Comparison of ENCODE assay signal across 8 mouse cellular contexts in genomic region chr8:84743517-84744420, GRCm38 (mm10). TPM values are rescaled to one million over a fixed set of nuclear protein-coding genes. Genes with fewer than 3 reads are reported as not detected.
DNase-seq lines count a peak whose midpoint lies in the region; ATAC-seq and TF ChIP-seq lines count a peak whose summit lies in the region.

No protein-coding gene starts in this region.

- H3K4me3 ChIP-seq in hindbrain, embryonic 12.5 days = no peak overlapping the region
- no peak overlapping the region; the same call in none of the 2 replicates for H3K4me3 ChIP-seq in limb, embryonic 14.5 days (replicated peaks; ENCODE audit: low read length)
- no peak overlapping the region for H3K4me3 ChIP-seq in midbrain, embryonic 14.5 days (replicated peaks; ENCODE audit: low read depth, low read length)

- H3K36me3 ChIP-seq in hindbrain, embryonic 12.5 days = no peaks in the 10 kb centered on the region
- peaks cover 12% of the 10 kb centered on the region for H3K36me3 ChIP-seq in limb, embryonic 14.5 days (ENCODE audit: control insufficient read depth, insufficient read depth, low read length)
- no peaks in the 10 kb centered on the region for H3K36me3 ChIP-seq in midbrain, embryonic 14.5 days (ENCODE audit: control insufficient read depth, insufficient read depth, low read length)

- no peak for TF ChIP-seq POLR2A in limb, embryonic 14.5 days (IDR thresholded peaks at IDR 0.05; ENCODE audit: borderline replicate concordance, extremely low read depth, insufficient read depth, insufficient read length)

- ATAC-seq in hindbrain, embryonic 12.5 days (ENCODE audit: low FRiP score) = peak; percentile 72
- peak; percentile 14 for ATAC-seq in limb, embryonic 14.5 days (ENCODE audit: low FRiP score, low read depth)
- peak; percentile 57 for ATAC-seq in midbrain, embryonic 14.5 days (ENCODE audit: low FRiP score, low TSS enrichment)

- peaks cover 100% of the 10 kb centered on the region for H3K27me3 ChIP-seq in hindbrain, embryonic 12.5 days
- no peaks in the 10 kb centered on the region for H3K27me3 ChIP-seq in limb, embryonic 14.5 days (ENCODE audit: control insufficient read depth, insufficient read depth, low read length)
- peaks cover 71% of the 10 kb centered on the region for H3K27me3 ChIP-seq in midbrain, embryonic 14.5 days (ENCODE audit: control insufficient read depth, insufficient read depth, low read length)

- 5% methylated on average over 16 of the region's 17 CpGs for WGBS in hindbrain, embryonic 12.5 days
- WGBS in limb, embryonic 14.5 days = 9% methylated on average over 14 of the region's 17 CpGs
- 3% methylated on average over 17 of the region's 17 CpGs for WGBS in midbrain, embryonic 14.5 days

- H3K9me3 ChIP-seq in hindbrain, embryonic 12.5 days (replicated peaks) = no peaks in the 10 kb centered on the region
- H3K9me3 ChIP-seq in limb, embryonic 14.5 days (ENCODE audit: control insufficient read depth, low read length) = no peaks in the 10 kb centered on the region
- no peaks in the 10 kb centered on the region for H3K9me3 ChIP-seq in midbrain, embryonic 14.5 days (ENCODE audit: control insufficient read depth, low read length)

- peak; percentile 100 for DNase-seq in 3T3-L1 (ENCODE audit: low read depth, low spot score)
- DNase-seq in adrenal gland, postnatal 10 days = peak; percentile 74
- peak; percentile 64 for DNase-seq in gastrocnemius, adult 18-20 months (ENCODE audit: low spot score)
- peak; percentile 89 for DNase-seq in limb, embryonic 14.5 days (ENCODE audit: low spot score)
- DNase-seq in midbrain, embryonic 14.5 days = peak; percentile 86
- no peak for DNase-seq in frontal cortex, postnatal 25 days (ENCODE audit: low spot score in 2 of 2)
- DNase-seq in layer of hippocampus, adult 9-11 months = no peak

- H3K4me1 ChIP-seq in hindbrain, embryonic 12.5 days = peaks cover 82% of the 10 kb centered on the region
- peaks cover 93% of the 10 kb centered on the region for H3K4me1 ChIP-seq in limb, embryonic 14.5 days (ENCODE audit: control insufficient read depth, insufficient read depth, low read length)
- H3K4me1 ChIP-seq in midbrain, embryonic 14.5 days (ENCODE audit: control insufficient read depth, insufficient read depth, low read length) = peaks cover 45% of the 10 kb centered on the region

- peak overlapping the region; percentile 28; the same call in 1 of the 2 replicates for H3K9ac ChIP-seq in hindbrain, embryonic 12.5 days
- 0 out of 2 replicates have a peak overlapping the region, but pooled peaks have one; percentile 53 for H3K9ac ChIP-seq in limb, embryonic 14.5 days (ENCODE audit: low read depth, low read length, severe bottlenecking)
- H3K9ac ChIP-seq in midbrain, embryonic 14.5 days (replicated peaks; ENCODE audit: low read length) = no peak overlapping the region

- H3K27ac ChIP-seq in hindbrain, embryonic 12.5 days = peak overlapping the region; percentile 80
- H3K27ac ChIP-seq in limb, embryonic 14.5 days (replicated peaks; ENCODE audit: low read depth, low read length) = peak overlapping the region; percentile 99
- H3K27ac ChIP-seq in midbrain, embryonic 14.5 days (replicated peaks; ENCODE audit: low read depth, low read length) = peak overlapping the region; percentile 66

- peak overlapping the region; percentile 33 for H3K4me2 ChIP-seq in hindbrain, embryonic 12.5 days (replicated peaks)
- peak overlapping the region; percentile 45 for H3K4me2 ChIP-seq in limb, embryonic 14.5 days (replicated peaks; ENCODE audit: low read depth, low read length, severe bottlenecking)
- H3K4me2 ChIP-seq in midbrain, embryonic 14.5 days (ENCODE audit: low read length) = peak overlapping the region; percentile 21; the same call in 1 of the 2 replicates

RNA-seq across cellular contexts. Expression of gene G430095P16Rik, which starts 21.0 kb away (rescaled TPM):
- under 1 TPM; 0.51 to 0.88 TPM for total RNA-seq in adrenal gland, postnatal 10 days (2021)
- total RNA-seq in gastrocnemius, adult 18-20 months (2021) = under 1 TPM; 0.34 to 0.45 TPM
- polyA plus RNA-seq in hindbrain, embryonic 12.5 days (2016; fragmentation: Nextera tagmentation; extraction: Ambion mirVana) = 3.0 and 3.6 TPM in 2 replicates
- 4.3 and 4.8 TPM in 2 replicates for polyA plus RNA-seq in limb, embryonic 14.5 days (2012; rRNA removed)
- 5.7 and 6.0 TPM in 2 replicates for polyA plus RNA-seq in limb, embryonic 14.5 days (2014; fragmentation: Nextera tagmentation; extraction: Ambion mirVana)
- 0.67 and 0.91 TPM in 2 replicates for polyA plus RNA-seq in midbrain, embryonic 14.5 days (2014; fragmentation: Nextera tagmentation; extraction: Ambion mirVana)

RNA-seq across cellular contexts. Expression of gene Lyl1, which starts 42.5 kb away (rescaled TPM):
- total RNA-seq in adrenal gland, postnatal 10 days (2021) = 1 to 10 TPM; 7.8 to 8.5 TPM
- total RNA-seq in gastrocnemius, adult 18-20 months (2021) = 1 to 10 TPM in 1 of 2 experiments, under 1 TPM in 1; 0.73 to 1.6 TPM
- polyA plus RNA-seq in hindbrain, embryonic 12.5 days (2016; fragmentation: Nextera tagmentation; extraction: Ambion mirVana) = 4.6 and 4.9 TPM in 2 replicates
- polyA plus RNA-seq in limb, embryonic 14.5 days (2012; rRNA removed) = 7.1 and 7.6 TPM in 2 replicates
- polyA plus RNA-seq in limb, embryonic 14.5 days (2014; fragmentation: Nextera tagmentation; extraction: Ambion mirVana) = 5.6 and 6.2 TPM in 2 replicates
- 1.5 and 3.8 TPM in 2 replicates for polyA plus RNA-seq in midbrain, embryonic 14.5 days (2014; fragmentation: Nextera tagmentation; extraction: Ambion mirVana)

RNA-seq across cellular contexts. Expression of gene Nacc1, which starts 56.1 kb away (rescaled TPM):
- total RNA-seq in adrenal gland, postnatal 10 days (2021) = 10 to 100 TPM; 59.1 to 62.9 TPM
- 10 to 100 TPM; 19.3 to 22.8 TPM for total RNA-seq in gastrocnemius, adult 18-20 months (2021)
- 20.9 and 21.3 TPM in 2 replicates for polyA plus RNA-seq in hindbrain, embryonic 12.5 days (2016; fragmentation: Nextera tagmentation; extraction: Ambion mirVana)
- 68.8 and 86.2 TPM in 2 replicates for polyA plus RNA-seq in limb, embryonic 14.5 days (2012; rRNA removed)
- 18.5 and 19.8 TPM in 2 replicates for polyA plus RNA-seq in limb, embryonic 14.5 days (2014; fragmentation: Nextera tagmentation; extraction: Ambion mirVana)
- polyA plus RNA-seq in midbrain, embryonic 14.5 days (2014; fragmentation: Nextera tagmentation; extraction: Ambion mirVana) = 19.1 and 20.2 TPM in 2 replicates

RNA-seq across cellular contexts. Expression of gene Nfix, which starts 56.4 kb away (rescaled TPM):
- 100 to 1,000 TPM; 145 to 200 TPM for total RNA-seq in adrenal gland, postnatal 10 days (2021)
- 100 to 1,000 TPM; 481 to 528 TPM for total RNA-seq in gastrocnemius, adult 18-20 months (2021)
- 11.6 and 14.2 TPM in 2 replicates for polyA plus RNA-seq in hindbrain, embryonic 12.5 days (2016; fragmentation: Nextera tagmentation; extraction: Ambion mirVana)
- polyA plus RNA-seq in limb, embryonic 14.5 days (2012; rRNA removed) = 81.2 and 97.7 TPM in 2 replicates
- 100 and 108 TPM in 2 replicates for polyA plus RNA-seq in limb, embryonic 14.5 days (2014; fragmentation: Nextera tagmentation; extraction: Ambion mirVana)
- 45.9 and 49.8 TPM in 2 replicates for polyA plus RNA-seq in midbrain, embryonic 14.5 days (2014; fragmentation: Nextera tagmentation; extraction: Ambion mirVana)

RNA-seq across cellular contexts. Expression of gene Trmt1, which starts 57.7 kb away (rescaled TPM):
- 10 to 100 TPM; 63.4 to 82.8 TPM for total RNA-seq in adrenal gland, postnatal 10 days (2021)
- 10 to 100 TPM; 47.0 to 51.4 TPM for total RNA-seq in gastrocnemius, adult 18-20 months (2021)
- polyA plus RNA-seq in hindbrain, embryonic 12.5 days (2016; fragmentation: Nextera tagmentation; extraction: Ambion mirVana) = 51.2 and 55.9 TPM in 2 replicates
- polyA plus RNA-seq in limb, embryonic 14.5 days (2012; rRNA removed) = 144 and 158 TPM in 2 replicates
- polyA plus RNA-seq in limb, embryonic 14.5 days (2014; fragmentation: Nextera tagmentation; extraction: Ambion mirVana) = 71.0 and 71.7 TPM in 2 replicates
- 56.9 and 59.6 TPM in 2 replicates for polyA plus RNA-seq in midbrain, embryonic 14.5 days (2014; fragmentation: Nextera tagmentation; extraction: Ambion mirVana)

Comparison
In these comparisons a context has a peak if more than half of its experiments do, and no peak if none do; other contexts are left out.
1. DNase-seq: peak in 3T3-L1 (single experiment), adrenal gland, postnatal 10 days (single experiment), gastrocnemius, adult 18-20 months (single experiment), limb, embryonic 14.5 days (single experiment) and midbrain, embryonic 14.5 days (single experiment); none in frontal cortex, postnatal 25 days (0 of 2) and layer of hippocampus, adult 9-11 months (single experiment).
2. ATAC-seq: peak in every context shown above with its lines; median percentile 72 in hindbrain, embryonic 12.5 days; 57 in midbrain, embryonic 14.5 days; 14 in limb, embryonic 14.5 days.
3. Peak in every context shown above with its lines, with median percentiles within 50 percentile points of each other: H3K27ac ChIP-seq and H3K4me2 ChIP-seq.